In genomic region chr5:149711545-149711944, GRCm38 (mm10) we compare ENCODE assay signal across 16 mouse cellular contexts. TPM values are rescaled to one million over a fixed set of nuclear protein-coding genes. Genes with fewer than 3 reads are reported as not detected.
DNase-seq lines count a peak whose midpoint lies in the region; ATAC-seq and TF ChIP-seq lines count a peak whose summit lies in the region.
"Had no signal": no experiment of that assay in that cellular context is flagged by ENCODE, and none has a peak within 500 bp of the region (broad histone marks: within the 10 kb centered on the region; RNA-seq: fewer than 3 reads in every experiment).

No protein-coding gene starts in this region.

- H3K4me3 ChIP-seq in forebrain, postnatal 0 days (ENCODE audit: low read depth, low read length): no peak overlapping the region
- H3K4me3 ChIP-seq in forebrain, embryonic 13.5 days: no peak overlapping the region
- H3K4me3 ChIP-seq in lung, embryonic 14.5 days (ENCODE audit: low read depth, low read length): no peak overlapping the region
- H3K4me3 ChIP-seq in MEL (ENCODE audit: control insufficient read depth in 1 of 2, insufficient read depth in 1 of 2, low read depth in 2 of 2, low read length in 2 of 2): no peak overlapping the region
- H3K4me3 ChIP-seq in neural tube, embryonic 15.5 days (replicated peaks): no peak overlapping the region
- H3K4me3 ChIP-seq: heart, embryonic 15.5 days; hindbrain, embryonic 13.5 days; limb, embryonic 10.5 days; stomach, embryonic 15.5 days had no signal

- H3K79me2 ChIP-seq in MEL (ENCODE audit: control insufficient read depth, insufficient read depth, low read length, poor library complexity): no peaks in the 10 kb centered on the region

- peak; percentile 43 for TF ChIP-seq CTCF in forebrain, postnatal 0 days (IDR thresholded peaks at IDR 0.05; ENCODE audit: low read depth)
- TF ChIP-seq CTCF in lung, embryonic 14.5 days (IDR thresholded peaks at IDR 0.05; ENCODE audit: low read depth): peak; percentile 44
- TF ChIP-seq CTCF in MEL (IDR thresholded peaks at IDR 0.05 in 2 of 3, conservative IDR thresholded peaks at IDR 0.05 in 1 of 3; ENCODE audit: control insufficient read depth in 1 of 3, insufficient read depth in 1 of 3, low read depth in 2 of 3, low read length in 3 of 3, poor library complexity in 1 of 3, severe bottlenecking in 1 of 3): peak; percentile 55 to 70 (median 66)

- H3K4me2 ChIP-seq in forebrain, postnatal 0 days (ENCODE audit: low read depth): no peak overlapping the region
- H3K4me2 ChIP-seq in forebrain, embryonic 13.5 days: no peak overlapping the region
- no peak overlapping the region for H3K4me2 ChIP-seq in lung, embryonic 14.5 days
- H3K4me2 ChIP-seq in neural tube, embryonic 15.5 days: no peak overlapping the region
- H3K4me2 ChIP-seq: heart, embryonic 15.5 days; hindbrain, embryonic 13.5 days; stomach, embryonic 15.5 days had no signal

- H3K27me3 ChIP-seq in forebrain, postnatal 0 days (ENCODE audit: insufficient read depth, low read length): no peaks in the 10 kb centered on the region
- no peaks in the 10 kb centered on the region for H3K27me3 ChIP-seq in forebrain, embryonic 13.5 days
- no peaks in the 10 kb centered on the region for H3K27me3 ChIP-seq in lung, embryonic 14.5 days (ENCODE audit: insufficient read depth, low read length)
- no peaks in the 10 kb centered on the region for H3K27me3 ChIP-seq in MEL (ENCODE audit: control insufficient read depth in 1 of 2, insufficient read depth in 2 of 2, low read length in 2 of 2)
- H3K27me3 ChIP-seq in neural tube, embryonic 15.5 days (replicated peaks): no peaks in the 10 kb centered on the region
- H3K27me3 ChIP-seq: heart, embryonic 15.5 days; hindbrain, embryonic 13.5 days; stomach, embryonic 15.5 days had no signal

- no peak for DNase-seq in forebrain, postnatal 0 days
- no peak for DNase-seq in lung, embryonic 14.5 days
- DNase-seq in lung, postnatal 10 days: no peak
- DNase-seq in MEL (ENCODE audit: low read depth, low spot score): peak; percentile 64
- DNase-seq in thymus, postnatal 10 days (ENCODE audit: low spot score in 2 of 2): no peak
- DNase-seq: cerebellum, adult 8-10 months; gastrocnemius, postnatal 36 days; lung, adult 2 months had no signal

- H3K36me3 ChIP-seq in forebrain, postnatal 0 days (ENCODE audit: insufficient read depth): no peaks in the 10 kb centered on the region
- H3K36me3 ChIP-seq in forebrain, embryonic 13.5 days (ENCODE audit: poor library complexity, severe bottlenecking): peaks cover 14% of the 10 kb centered on the region
- H3K36me3 ChIP-seq in lung, embryonic 14.5 days (ENCODE audit: insufficient read depth): no peaks in the 10 kb centered on the region
- H3K36me3 ChIP-seq in MEL (ENCODE audit: control insufficient read depth in 1 of 2, insufficient read depth in 2 of 2, low read length in 2 of 2): peaks cover 0 to 2% of the 10 kb centered on the region in 2 experiments; a peak in 2 of 4 replicates
- no peaks in the 10 kb centered on the region for H3K36me3 ChIP-seq in neural tube, embryonic 15.5 days
- H3K36me3 ChIP-seq: heart, embryonic 15.5 days had no signal

- TF ChIP-seq POLR2A in MEL (IDR thresholded peaks at IDR 0.05; ENCODE audit: control insufficient read depth in 1 of 2, insufficient read depth in 1 of 2, low read depth in 1 of 2, low read length in 2 of 2, poor library complexity in 1 of 2): no peak

- no peak overlapping the region for H3K9ac ChIP-seq in forebrain, postnatal 0 days
- no peak overlapping the region for H3K9ac ChIP-seq in forebrain, embryonic 13.5 days
- H3K9ac ChIP-seq in lung, embryonic 14.5 days: no peak overlapping the region
- H3K9ac ChIP-seq in MEL (ENCODE audit: control insufficient read depth, low read depth, low read length, poor library complexity, severe bottlenecking): no peak overlapping the region
- H3K9ac ChIP-seq in neural tube, embryonic 15.5 days (replicated peaks): no peak overlapping the region
- H3K9ac ChIP-seq: heart, embryonic 15.5 days; hindbrain, embryonic 13.5 days; stomach, embryonic 15.5 days had no signal

- peak; percentile 15 for TF ChIP-seq RAD21 in MEL (IDR thresholded peaks at IDR 0.05; ENCODE audit: low read depth, low read length)

- no peak overlapping the region for H3K27ac ChIP-seq in forebrain, postnatal 0 days (ENCODE audit: low read depth, low read length)
- H3K27ac ChIP-seq in forebrain, embryonic 13.5 days: no peak overlapping the region
- no peak overlapping the region for H3K27ac ChIP-seq in lung, embryonic 14.5 days (ENCODE audit: low read depth)
- H3K27ac ChIP-seq in MEL (ENCODE audit: control insufficient read depth, low read depth, low read length): no peak overlapping the region
- no peak overlapping the region for H3K27ac ChIP-seq in neural tube, embryonic 15.5 days (replicated peaks)
- H3K27ac ChIP-seq: heart, embryonic 15.5 days; hindbrain, embryonic 13.5 days; limb, embryonic 10.5 days; stomach, embryonic 15.5 days had no signal

- 0 out of 2 replicates have a peak, but pooled peaks cover 3% of the 10 kb centered on the region for H3K9me3 ChIP-seq in forebrain, postnatal 0 days (ENCODE audit: low read length)
- H3K9me3 ChIP-seq in forebrain, embryonic 13.5 days (replicated peaks): no peaks in the 10 kb centered on the region; the same call in 1 of the 2 replicates
- H3K9me3 ChIP-seq in lung, embryonic 14.5 days (ENCODE audit: low read depth, low read length): no peaks in the 10 kb centered on the region; the same call in 1 of the 2 replicates
- H3K9me3 ChIP-seq in MEL (replicated peaks; ENCODE audit: insufficient read depth, low read length): no peaks in the 10 kb centered on the region
- no peaks in the 10 kb centered on the region for H3K9me3 ChIP-seq in neural tube, embryonic 15.5 days (replicated peaks)
- H3K9me3 ChIP-seq: heart, embryonic 15.5 days; hindbrain, embryonic 13.5 days; limb, embryonic 10.5 days; stomach, embryonic 15.5 days had no signal

- peaks cover 7% of the 10 kb centered on the region; the same call in 1 of the 2 replicates for H3K4me1 ChIP-seq in forebrain, postnatal 0 days (ENCODE audit: insufficient read depth)
- H3K4me1 ChIP-seq in forebrain, embryonic 13.5 days: peaks cover 13% of the 10 kb centered on the region
- no peaks in the 10 kb centered on the region for H3K4me1 ChIP-seq in lung, embryonic 14.5 days (ENCODE audit: insufficient read depth)
- H3K4me1 ChIP-seq in MEL (ENCODE audit: control insufficient read depth in 1 of 2, insufficient read depth in 2 of 2, low read length in 2 of 2): no peaks in the 10 kb centered on the region
- H3K4me1 ChIP-seq in neural tube, embryonic 15.5 days: peaks cover 21% of the 10 kb centered on the region
- H3K4me1 ChIP-seq: stomach, embryonic 15.5 days had no signal

- no peak for ATAC-seq in forebrain, postnatal 0 days
- ATAC-seq in forebrain, embryonic 13.5 days: no peak
- no peak for ATAC-seq in lung, embryonic 14.5 days (ENCODE audit: insufficient read depth)
- peak; percentile 63; the same call in 1 of the 2 replicates for ATAC-seq in megakaryocyte progenitor cell, adult 5-6 weeks (replicated peaks; ENCODE audit: poor library complexity)
- ATAC-seq in neural tube, embryonic 15.5 days (ENCODE audit: low FRiP score): no peak
- ATAC-seq: forebrain, embryonic 16.5 days had no signal

- 98% methylated on average over 4 of the region's 4 CpGs for whole genome bisulfite sequencing in forebrain, postnatal 0 days
- WGBS in forebrain, embryonic 13.5 days: 89% methylated on average over 4 of the region's 4 CpGs
- 98% methylated on average over 4 of the region's 4 CpGs for WGBS in lung, embryonic 14.5 days
- over 99% methylated on average over 4 of the region's 4 CpGs for WGBS in neural tube, embryonic 15.5 days

- TF ChIP-seq EP300 in MEL (IDR thresholded peaks at IDR 0.05; ENCODE audit: low read depth in 1 of 2, low read length in 2 of 2): no peak

TF ChIP-seq in MEL, 35 proteins besides CTCF, POLR2A, EP300 and RAD21:
- TF ChIP-seq ZC3H11A (IDR thresholded peaks at IDR 0.05; ENCODE audit: low read depth, low read length) (0 out of 2 replicates have a peak, but pooled peaks have one; percentile 9), SMC3 (IDR thresholded peaks at IDR 0.05; ENCODE audit: low read depth, low read length) (peak; percentile 64), TAL1 (IDR thresholded peaks at IDR 0.05; ENCODE audit: low read length) (no peak)

RNA-seq across cellular contexts. Expression of gene B3glct, which starts 33.5 kb away (rescaled TPM):
- total RNA-seq in forebrain, postnatal 0 days (2014; rRNA removed): 16.5 and 19.9 TPM in 2 replicates
- polyA plus RNA-seq in forebrain, postnatal 0 days (2015; fragmentation: Nextera tagmentation; extraction: Ambion mirVana): 12.4 and 13.1 TPM in 2 replicates
- 12.4 and 12.8 TPM in 2 replicates for polyA plus RNA-seq in forebrain, embryonic 13.5 days (2015; fragmentation: Nextera tagmentation; extraction: Ambion mirVana)
- polyA plus RNA-seq in lung, embryonic 14.5 days (2014; fragmentation: Nextera tagmentation; extraction: Ambion mirVana): 19.1 and 19.2 TPM in 2 replicates
- total RNA-seq in MEL (2012; rRNA removed): 9.1 and 14.2 TPM in 2 replicates
- polyA plus RNA-seq in MEL (2012; ENCODE audit: insufficient read depth in 1 of 2, insufficient read length in 2 of 2, low read depth in 1 of 2, low replicate concordance in 2 of 2, missing spikeins in 1 of 2): 10 to 100 TPM in 1 of 2 experiments, not detected in 1; 12.1 TPM
- total RNA-seq in megakaryocyte progenitor cell, adult 5-6 weeks (2015): 8.9 and 10.9 TPM in 2 replicates
- total RNA-seq in megakaryocyte progenitor cell, adult 5-6 weeks (2017): 5.9 and 9.7 TPM in 2 replicates
- polyA plus RNA-seq in neural tube, embryonic 15.5 days (2015; fragmentation: Nextera tagmentation; extraction: Ambion mirVana): 13.9 and 14.6 TPM in 2 replicates
